13 mouse cellular contexts compared by ENCODE assay signal in genomic region chr16:32535157-32535751, GRCm38 (mm10). TPM values are rescaled to one million over a fixed set of nuclear protein-coding genes. Genes with fewer than 3 reads are reported as not detected.
DNase-seq lines count a peak whose midpoint lies in the region; ATAC-seq and TF ChIP-seq lines count a peak whose summit lies in the region.
"Had no signal": no experiment of that assay in that cellular context is flagged by ENCODE, and none has a peak within 500 bp of the region (broad histone marks: within the 10 kb centered on the region; RNA-seq: fewer than 3 reads in every experiment).

No protein-coding gene starts in this region.

- DNase-seq in cerebellum, adult 2 months, result no peak
- DNase-seq in liver, result no peak
- peak; percentile 38 to 39 for DNase-seq in heart, adult 2 months
- peak; percentile 25 for DNase-seq in heart, postnatal 4 days
- no peak for DNase-seq in spleen, postnatal 14 days (ENCODE audit: low spot score in 2 of 2)

- no peak overlapping the region for H3K9ac ChIP-seq in liver, embryonic 16.5 days (ENCODE audit: low read depth, low read length)
- H3K9ac ChIP-seq in heart, adult 2 months (ENCODE audit: low read depth, low read length), result no peak overlapping the region
- H3K9ac ChIP-seq in intestine, postnatal 0 days (ENCODE audit: low read depth, low read length), result no peak overlapping the region
- H3K9ac ChIP-seq: forebrain, embryonic 13.5 days; liver, embryonic 14.5 days had no signal

- H3K79me2 ChIP-seq in heart, adult 2 months (replicated peaks; ENCODE audit: control insufficient read depth, insufficient read depth, low read length), result no peaks in the 10 kb centered on the region

- H3K9me3 ChIP-seq in liver, embryonic 16.5 days (replicated peaks; ENCODE audit: control insufficient read depth, low read length), result no peaks in the 10 kb centered on the region
- H3K9me3 ChIP-seq in intestine, postnatal 0 days (ENCODE audit: control insufficient read depth), result no peaks in the 10 kb centered on the region
- H3K9me3 ChIP-seq: forebrain, embryonic 13.5 days had no signal

- TF ChIP-seq CTCF in cerebellum, adult 2 months (IDR thresholded peaks at IDR 0.05; ENCODE audit: borderline replicate concordance, insufficient read depth, low read depth, low read length), result no peak
- TF ChIP-seq CTCF in heart, adult 2 months (IDR thresholded peaks at IDR 0.05), result peak; percentile 41
- TF ChIP-seq CTCF in intestine, postnatal 0 days (IDR thresholded peaks at IDR 0.05; ENCODE audit: low read depth), result no peak

- H3K36me3 ChIP-seq in liver, embryonic 16.5 days (ENCODE audit: control insufficient read depth, insufficient read depth), result no peaks in the 10 kb centered on the region
- no peaks in the 10 kb centered on the region for H3K36me3 ChIP-seq in heart, adult 2 months (ENCODE audit: control insufficient read depth, insufficient read depth, low read length)
- no peaks in the 10 kb centered on the region for H3K36me3 ChIP-seq in intestine, postnatal 0 days (ENCODE audit: control insufficient read depth, insufficient read depth)
- H3K36me3 ChIP-seq: G1E had no signal

- no peak for TF ChIP-seq EP300 in heart, adult 2 months (IDR thresholded peaks at IDR 0.05; ENCODE audit: insufficient read depth, low read depth, low read length)

- no peak overlapping the region for H3K27ac ChIP-seq in cerebellum, adult 2 months (ENCODE audit: insufficient read depth, low read length)
- H3K27ac ChIP-seq in liver, embryonic 16.5 days (ENCODE audit: low read length), result no peak overlapping the region
- peak overlapping the region; percentile 57 for H3K27ac ChIP-seq in heart, adult 2 months
- H3K27ac ChIP-seq in intestine, postnatal 0 days (ENCODE audit: low read depth, low read length), result no peak overlapping the region
- H3K27ac ChIP-seq: forebrain, embryonic 13.5 days; liver, embryonic 14.5 days had no signal

- H3K4me2 ChIP-seq in liver, embryonic 16.5 days (ENCODE audit: low read depth, low read length), result no peak overlapping the region
- H3K4me2 ChIP-seq in intestine, postnatal 0 days (replicated peaks; ENCODE audit: low read depth), result no peak overlapping the region
- H3K4me2 ChIP-seq: forebrain, embryonic 13.5 days had no signal

- no peaks in the 10 kb centered on the region for H3K27me3 ChIP-seq in cerebellum, adult 2 months (ENCODE audit: control insufficient read depth, insufficient read depth, low read length)
- H3K27me3 ChIP-seq in liver, embryonic 16.5 days (ENCODE audit: control insufficient read depth, insufficient read depth, low read depth, low read length), result no peaks in the 10 kb centered on the region
- no peaks in the 10 kb centered on the region for H3K27me3 ChIP-seq in heart, adult 2 months (ENCODE audit: control insufficient read depth, insufficient read depth, low read length)
- no peaks in the 10 kb centered on the region for H3K27me3 ChIP-seq in intestine, postnatal 0 days (replicated peaks; ENCODE audit: control insufficient read depth, insufficient read depth, low read length)
- H3K27me3 ChIP-seq: forebrain, embryonic 13.5 days had no signal

- no peaks in the 10 kb centered on the region for H3K4me1 ChIP-seq in cerebellum, adult 2 months (ENCODE audit: control insufficient read depth, insufficient read depth, low read length)
- H3K4me1 ChIP-seq in liver, embryonic 16.5 days (ENCODE audit: control insufficient read depth, low read depth, low read length), result peaks cover 16% of the 10 kb centered on the region
- H3K4me1 ChIP-seq in heart, adult 2 months (ENCODE audit: control insufficient read depth, insufficient read depth, low read length), result no peaks in the 10 kb centered on the region
- no peaks in the 10 kb centered on the region; the same call in 1 of the 2 replicates for H3K4me1 ChIP-seq in intestine, postnatal 0 days (replicated peaks; ENCODE audit: control insufficient read depth, insufficient read depth, low read length)

- no peak for TF ChIP-seq POLR2A in cerebellum, adult 2 months (IDR thresholded peaks at IDR 0.05; ENCODE audit: borderline replicate concordance, insufficient read depth, low read length)
- TF ChIP-seq POLR2A in heart, adult 2 months (IDR thresholded peaks at IDR 0.05; ENCODE audit: insufficient read depth, low read depth, low read length), result no peak

- ATAC-seq in cerebellum, adult (ENCODE audit: insufficient number of reproducible peaks, low FRiP score, low TSS enrichment), result 0 out of 2 replicates have a peak, but pooled peaks have one; percentile 20
- ATAC-seq in liver, embryonic 16.5 days (ENCODE audit: low read depth), result 0 out of 2 replicates have a peak, but pooled peaks have one; percentile 9
- ATAC-seq in intestine, postnatal 0 days, result no peak
- ATAC-seq: forebrain, embryonic 13.5 days had no signal

- intact Hi-C loops in heart, adult 2 months (cut with DNase I), result no loop called here

- 34% methylated on average over 5 of the region's 5 CpGs for WGBS in cerebellum, adult 2 months
- 40% methylated on average over 5 of the region's 5 CpGs for WGBS in liver, embryonic 16.5 days (ENCODE audit: insufficient replicate concordance)
- WGBS in heart, adult 2 months, result 21% methylated on average over 5 of the region's 5 CpGs
- WGBS in intestine, postnatal 0 days, result 49% methylated on average over 5 of the region's 5 CpGs

- H3K4me3 ChIP-seq in cerebellum, adult 2 months (replicated peaks; ENCODE audit: insufficient read depth, low read depth, low read length), result no peak overlapping the region
- H3K4me3 ChIP-seq in liver, embryonic 16.5 days (ENCODE audit: low read depth, low read length), result no peak overlapping the region
- H3K4me3 ChIP-seq in heart, adult 2 months, result no peak overlapping the region
- H3K4me3 ChIP-seq in intestine, postnatal 0 days (ENCODE audit: low read depth, low read length), result no peak overlapping the region
- H3K4me3 ChIP-seq: forebrain, embryonic 13.5 days had no signal

RNA-seq across cellular contexts. Expression of gene Zdhhc19, which starts 39.2 kb away (rescaled TPM):
- polyA plus RNA-seq in cerebellum, adult 2 months (2012; rRNA removed), result not detected in 2 replicates
- not detected in 2 replicates for polyA plus RNA-seq in liver, embryonic 16.5 days (2015; fragmentation: Nextera tagmentation; extraction: Ambion mirVana)
- total RNA-seq in heart, adult 2 months (2021), result not detected
- not detected in 2 replicates for polyA plus RNA-seq in heart, adult 2 months (2012; rRNA removed)
- under 1 TPM in 1 of 2 experiments, not detected in 1; 0.24 TPM for total RNA-seq in heart, postnatal 4 days (2021)
- 3.8 and 4.7 TPM in 2 replicates for polyA plus RNA-seq in intestine, postnatal 0 days (2015; fragmentation: Nextera tagmentation; extraction: Ambion mirVana)
- total RNA-seq: G1E; hematopoietic stem cell, adult 5-6 weeks had no signal
- polyA plus RNA-seq: forebrain, embryonic 13.5 days; G1E; kidney, embryonic 14.5 days; liver, embryonic 14.5 days had no signal

RNA-seq across cellular contexts. Expression of gene Slc51a, which starts 47.6 kb away (rescaled TPM):
- polyA plus RNA-seq in cerebellum, adult 2 months (2012; rRNA removed), result 0.03 and 0.05 TPM in 2 replicates
- 0.25 and 1.3 TPM in 2 replicates for polyA plus RNA-seq in liver, embryonic 16.5 days (2015; fragmentation: Nextera tagmentation; extraction: Ambion mirVana)
- under 1 TPM; 0.55 to 0.63 TPM for total RNA-seq in heart, adult 2 months (2021)
- polyA plus RNA-seq in heart, adult 2 months (2012; rRNA removed), result 0.64 and 1.1 TPM in 2 replicates
- 1 to 10 TPM; 4.2 to 5.5 TPM for total RNA-seq in heart, postnatal 4 days (2021)
- 292 and 346 TPM in 2 replicates for polyA plus RNA-seq in intestine, postnatal 0 days (2015; fragmentation: Nextera tagmentation; extraction: Ambion mirVana)
- polyA plus RNA-seq: G1E had no signal

Comparison
In these comparisons a context has a peak if more than half of its experiments do, and no peak if none do; other contexts are left out.
1. DNase-seq: peak in heart, adult 2 months (2 of 2) and heart, postnatal 4 days (single experiment); none in cerebellum, adult 2 months (0 of 2), liver (single experiment) and spleen, postnatal 14 days (0 of 2).
2. RNA of gene Slc51a, which starts 47.6 kb away (polyA plus RNA-seq): 292 to 346 TPM in intestine, postnatal 0 days; 0.25 to 1.3 TPM in liver, embryonic 16.5 days, 0.64 to 1.1 TPM in heart, adult 2 months and 0.03 to 0.05 TPM in cerebellum, adult 2 months; every median in the first group is over 100 times any median in the second.